Mouse (Mus musculus) heart, postnatal 14 days (tissue): Measurements from ENCODE around the gene Gm21885. TPM values are rescaled to one million over a fixed set of nuclear protein-coding genes. Genes with fewer than 3 reads are reported as not detected.

Source experiments
- DNase-seq, 2 experiments: peaks; one replicate each; pipeline ENCODE4 v3.0.0; 2021 to 2022
- intact Hi-C: fragments of 180-260 bp; cut with DNase I; formaldehyde crosslinking; loops from one replicate; pipeline ENCODE4 v1.15.1; 2025
- long read RNA-seq, 2 experiments: library from polyadenylated mRNA; stranded (forward); transcript quantifications; one replicate each; pipeline ENCODE4 v2.0.0; 2021
- total RNA-seq, 2 experiments: library from RNA; stranded (reverse); gene quantifications; 2 replicates each; pipeline ENCODE4 v1.2.3; 2021

Gene Gm21885
- total RNA-seq: not detected
- long read RNA-seq, experiment 1, partial matches to known transcripts: 0 of 1 reads
- long read RNA-seq, experiment 1, other reads (novel, unspliced or antisense): 0 of 1 reads
- long read RNA-seq, experiment 2: 0 reads

DNA sequence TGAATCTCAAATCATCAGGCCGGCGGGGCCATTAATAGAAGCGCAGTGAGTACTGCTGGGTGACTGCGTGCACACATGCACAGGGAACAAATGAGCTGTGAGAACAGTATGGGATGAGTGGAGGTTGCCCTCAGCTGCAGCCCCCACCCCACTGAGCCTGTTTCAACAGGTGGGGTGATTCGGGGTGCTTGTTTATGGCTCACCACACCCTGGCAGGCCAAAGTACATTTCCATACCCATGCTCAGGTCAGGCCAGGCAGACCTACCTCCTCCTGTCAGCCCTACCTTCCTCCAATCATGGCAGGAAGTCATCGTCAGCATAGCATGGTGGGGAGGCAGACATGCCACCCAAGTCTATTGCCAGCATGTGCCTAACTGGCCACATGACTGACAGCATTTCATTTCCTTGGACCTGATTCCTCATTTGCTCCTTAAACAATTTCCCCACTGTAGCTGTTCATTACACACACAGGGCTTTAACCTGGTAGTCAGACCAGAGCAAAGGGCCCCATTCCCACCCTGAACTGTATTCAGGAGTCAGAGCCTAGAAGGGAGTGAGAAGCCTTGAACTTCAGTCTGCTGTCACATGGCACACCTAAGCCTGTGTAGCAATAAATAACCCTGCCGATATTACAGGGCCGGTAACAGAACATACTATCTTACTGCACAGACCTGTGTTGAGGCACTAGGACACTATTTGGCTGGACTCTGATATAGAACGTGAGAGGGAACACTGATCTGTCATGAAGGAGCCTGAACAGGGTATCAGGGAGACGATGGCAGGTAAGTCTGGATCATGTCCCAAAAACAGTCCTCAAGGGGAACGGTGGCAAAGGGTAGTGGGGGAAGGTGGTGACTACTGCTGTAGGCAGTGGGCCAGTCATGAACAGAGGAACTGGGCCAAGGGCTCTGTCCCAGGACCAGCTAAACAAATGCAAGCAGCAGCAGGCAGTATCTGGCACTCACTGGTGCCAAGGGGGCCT is at the start of gene Gm21885:
TSS of gene Gm21885 (plus strand) at position 675 of the 983 bp plus-strand sequence.
- intact Hi-C loops: no loop called here
- peak; percentile 40 to 60 for DNase-seq

DNA sequence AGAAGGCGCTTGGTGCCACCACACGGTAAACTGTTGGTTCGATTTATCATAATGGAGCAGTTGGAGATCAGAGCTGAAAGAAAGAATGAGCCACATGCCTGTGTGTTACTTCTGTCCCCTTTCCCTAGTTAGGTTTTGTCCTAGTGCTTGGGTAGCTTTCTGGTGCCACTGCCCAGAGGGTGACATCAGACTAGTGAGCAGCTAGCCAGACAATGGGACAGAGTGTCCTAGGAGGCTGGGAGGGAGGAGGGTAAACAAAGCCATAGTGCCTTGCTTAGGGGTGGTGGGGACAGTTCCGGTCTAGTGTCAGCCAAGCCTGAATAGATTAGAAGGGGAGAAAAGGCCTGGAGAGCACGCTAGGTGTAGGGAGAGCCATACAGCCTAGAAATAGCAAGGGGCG is 48.3 kb upstream of the Gm21885 start:
- intact Hi-C loops: no loop called here
- DNase-seq: peak; percentile 38 to 39

DNA sequence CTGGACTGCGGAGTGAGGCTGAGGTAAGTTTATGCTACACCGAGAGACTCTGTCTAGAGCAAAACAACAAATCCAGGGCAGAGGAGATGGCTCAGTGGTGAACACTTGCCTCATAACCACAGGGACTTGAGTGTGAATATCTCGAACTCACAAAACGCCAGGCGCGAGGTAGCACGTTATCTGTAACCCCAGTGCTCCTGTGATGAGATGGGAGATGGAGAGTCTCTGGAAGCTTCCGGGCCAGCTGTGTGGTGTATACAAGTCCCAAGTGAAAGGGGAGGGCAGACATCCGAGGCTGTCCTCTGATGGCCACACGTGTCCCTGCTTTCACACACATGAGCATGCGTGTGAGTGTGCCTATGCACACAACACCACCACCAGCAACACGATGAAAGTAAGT is 47.3 kb upstream of the Gm21885 start:
- DNase-seq: no peak
- intact Hi-C loops: no loop called here

DNA sequence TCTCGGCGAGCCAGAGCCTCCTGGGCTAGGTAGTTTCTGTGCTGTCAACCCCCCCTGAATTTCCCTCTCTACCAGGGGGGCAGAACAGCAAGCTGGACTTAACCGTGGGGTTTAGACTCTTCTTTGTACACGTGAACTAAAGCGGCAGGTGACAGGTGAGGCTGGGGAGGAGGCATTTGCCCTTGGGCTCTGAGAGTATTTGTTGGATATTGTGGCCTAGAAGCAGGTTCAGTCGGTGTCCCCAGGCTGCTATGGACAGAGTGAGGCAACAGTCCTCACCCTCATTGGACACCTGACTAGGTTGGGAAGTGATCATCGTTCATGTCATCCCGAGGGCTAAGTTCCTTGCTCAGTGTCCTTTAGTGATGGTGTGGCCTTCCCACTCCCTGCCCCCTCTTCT is 46.8 kb upstream of the Gm21885 start:
- DNase-seq: no peak
- intact Hi-C loops: loop anchor here (5.0 kb wide), 1 partner anchor 167 kb away; no protein-coding TSS in a partner anchor

DNA sequence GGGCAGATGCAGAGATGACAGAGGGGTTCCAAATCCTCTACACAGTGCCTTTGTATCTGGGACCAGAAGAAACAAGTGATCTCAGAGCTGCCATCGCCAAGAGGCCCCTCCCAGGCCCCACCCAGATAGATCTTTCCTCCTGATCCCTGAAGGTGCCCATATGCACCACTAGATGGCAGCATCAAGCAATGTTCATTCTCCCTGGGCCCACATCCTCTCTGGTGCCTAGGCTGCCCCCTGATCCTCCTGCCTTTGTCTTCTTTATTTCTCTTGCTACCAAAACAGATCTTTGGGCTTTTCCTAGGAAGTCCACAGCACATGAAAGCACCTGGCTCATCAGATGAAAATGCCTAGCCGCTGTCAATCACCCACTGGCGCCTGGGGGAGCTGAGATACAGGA is 45.6 kb upstream of the Gm21885 start:
- intact Hi-C loops: loop anchor here (1.0 to 5.0 kb wide), 3 partner anchors 39 to 251 kb away; partner anchors contain the start of gene Spata20
- peak; percentile 61 to 73 for DNase-seq

DNA sequence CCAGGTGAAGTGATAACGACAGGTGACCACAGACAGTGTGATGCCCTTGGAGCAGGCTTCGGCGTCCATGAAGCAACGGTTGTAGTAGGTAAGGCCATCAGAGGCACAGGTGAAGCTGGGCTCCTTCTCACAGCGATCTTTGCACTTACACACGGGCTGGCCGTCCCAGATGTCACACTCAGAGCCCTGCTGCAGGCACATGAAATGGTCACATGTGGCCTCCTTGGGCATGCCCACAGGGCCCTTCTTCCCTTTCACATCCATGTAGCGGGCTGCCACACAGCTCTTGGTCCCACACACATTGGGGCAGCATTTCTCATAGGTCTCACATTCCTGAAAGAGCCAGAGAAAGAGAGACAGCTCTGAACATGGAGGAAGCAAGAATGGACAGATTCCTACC is 42.9 kb upstream of the Gm21885 start:
- intact Hi-C loops: loop anchor here (5.0 kb wide), 1 partner anchor 164 kb away; no protein-coding TSS in a partner anchor
- no peak for DNase-seq

DNA sequence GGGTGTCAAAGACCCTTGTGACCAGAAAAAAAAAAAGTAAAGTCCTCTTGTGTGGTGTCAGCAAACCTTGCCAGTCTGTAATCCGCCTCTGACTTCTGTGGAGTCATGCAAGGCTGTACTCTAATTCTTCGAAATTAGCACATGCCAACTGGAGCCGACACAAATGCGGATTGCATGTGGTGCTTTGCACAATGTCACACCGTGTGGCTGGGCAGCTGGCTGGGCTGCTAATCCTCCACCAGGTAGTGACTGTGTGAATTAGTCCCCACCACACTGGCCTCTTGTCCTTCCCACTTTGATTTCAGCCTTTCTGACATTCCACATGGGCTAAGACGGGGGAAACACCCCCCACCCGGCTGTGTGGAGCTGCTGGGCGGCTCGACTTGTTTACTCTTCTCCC is 42.0 kb upstream of the Gm21885 start:
- no peak for DNase-seq
- intact Hi-C loops: loop anchor here (5.0 kb wide), 1 partner anchor 163 kb away; no protein-coding TSS in a partner anchor

DNA sequence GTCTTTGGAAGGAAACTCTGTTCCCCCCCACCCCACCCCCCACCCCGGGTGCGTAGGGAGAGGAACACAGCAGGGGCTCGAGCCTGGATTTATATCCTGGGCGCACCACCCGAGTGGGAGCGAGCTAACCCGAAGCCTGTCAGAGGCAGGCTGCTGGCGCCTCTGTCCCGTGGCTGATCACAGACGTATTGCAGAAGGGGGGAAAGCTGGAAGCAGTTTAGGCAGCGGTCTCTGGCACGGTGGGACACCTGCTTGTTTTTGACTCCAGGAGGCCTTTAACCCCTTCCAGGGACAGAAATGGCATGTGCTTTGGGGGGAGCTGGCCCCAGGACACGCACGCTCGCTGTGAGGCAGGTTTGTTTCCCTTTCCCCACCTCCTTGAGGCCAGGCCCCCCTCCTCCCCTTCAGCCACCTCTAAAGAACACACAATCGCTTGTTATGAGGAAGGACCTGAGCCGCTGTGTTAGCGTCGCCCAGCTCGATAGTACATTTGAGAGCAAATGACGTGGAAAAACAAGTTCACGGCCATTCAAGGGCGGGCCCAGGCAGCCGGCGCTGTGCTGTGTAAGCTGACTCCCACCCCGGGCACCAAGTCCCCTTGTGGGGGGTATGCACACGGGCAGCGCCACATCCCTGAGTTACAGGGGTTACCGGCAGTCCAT is 38.8 kb upstream of the Gm21885 start:
- intact Hi-C loops: no loop called here
- DNase-seq: peak in 1 of 2 experiments; percentile 43

DNA sequence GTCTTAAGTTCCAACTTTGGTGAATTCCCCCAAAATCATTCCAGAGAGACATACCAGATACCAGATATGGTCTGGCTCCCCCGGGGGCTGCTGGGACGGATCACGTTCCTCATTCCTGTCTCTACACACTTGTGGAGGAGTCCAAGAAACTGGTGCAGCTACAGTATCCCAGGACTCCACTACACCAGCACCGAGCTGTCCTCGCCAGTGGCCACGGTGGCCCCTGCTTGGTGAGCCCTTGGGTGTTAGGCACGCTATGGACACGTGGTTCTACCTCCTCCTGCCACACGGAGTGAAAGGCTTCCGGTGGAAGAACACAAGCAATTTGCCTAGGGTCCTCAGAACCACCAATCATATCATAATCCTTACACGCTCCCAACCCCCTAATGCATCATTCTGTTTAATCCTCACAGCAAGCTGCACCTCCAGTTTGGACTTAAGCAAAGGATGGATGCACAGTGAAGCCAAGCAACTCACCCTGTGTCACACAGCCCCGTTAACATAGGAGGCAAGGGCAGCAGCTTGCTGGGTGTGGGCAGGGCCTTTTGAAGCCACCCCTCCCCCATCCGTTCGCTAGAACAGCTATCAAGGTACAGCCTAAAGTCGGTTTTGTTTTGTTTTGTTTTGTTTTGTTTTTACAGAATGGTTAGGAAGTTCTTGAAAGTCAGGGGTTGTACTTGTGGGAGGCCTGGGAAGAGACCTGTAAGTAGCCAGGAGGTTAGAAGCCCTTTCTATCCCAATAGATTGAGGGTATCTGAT is 38.1 kb upstream of the Gm21885 start:
- no peak for DNase-seq
- intact Hi-C loops: no loop called here

DNA sequence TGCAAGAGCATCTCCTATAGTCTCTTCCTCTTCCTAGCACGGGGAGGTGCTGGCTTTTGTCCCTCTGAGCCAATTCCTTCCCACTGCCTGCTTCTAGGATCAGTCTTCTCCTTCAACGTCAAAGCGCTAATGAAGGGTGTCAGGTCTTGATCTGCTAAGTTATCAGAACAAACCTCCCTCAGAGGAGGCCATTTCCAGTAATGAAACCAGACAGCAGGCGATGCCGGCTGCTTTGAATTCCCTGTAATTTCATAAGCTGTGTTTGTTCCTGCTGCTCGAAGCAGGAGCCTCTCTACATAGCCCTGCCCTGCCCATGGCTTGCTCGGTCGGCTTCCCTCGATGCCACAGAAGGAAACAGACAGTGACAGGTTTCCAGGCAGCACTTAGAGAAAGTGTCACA is 37.3 kb upstream of the Gm21885 start:
- intact Hi-C loops: no loop called here
- no peak for DNase-seq

DNA sequence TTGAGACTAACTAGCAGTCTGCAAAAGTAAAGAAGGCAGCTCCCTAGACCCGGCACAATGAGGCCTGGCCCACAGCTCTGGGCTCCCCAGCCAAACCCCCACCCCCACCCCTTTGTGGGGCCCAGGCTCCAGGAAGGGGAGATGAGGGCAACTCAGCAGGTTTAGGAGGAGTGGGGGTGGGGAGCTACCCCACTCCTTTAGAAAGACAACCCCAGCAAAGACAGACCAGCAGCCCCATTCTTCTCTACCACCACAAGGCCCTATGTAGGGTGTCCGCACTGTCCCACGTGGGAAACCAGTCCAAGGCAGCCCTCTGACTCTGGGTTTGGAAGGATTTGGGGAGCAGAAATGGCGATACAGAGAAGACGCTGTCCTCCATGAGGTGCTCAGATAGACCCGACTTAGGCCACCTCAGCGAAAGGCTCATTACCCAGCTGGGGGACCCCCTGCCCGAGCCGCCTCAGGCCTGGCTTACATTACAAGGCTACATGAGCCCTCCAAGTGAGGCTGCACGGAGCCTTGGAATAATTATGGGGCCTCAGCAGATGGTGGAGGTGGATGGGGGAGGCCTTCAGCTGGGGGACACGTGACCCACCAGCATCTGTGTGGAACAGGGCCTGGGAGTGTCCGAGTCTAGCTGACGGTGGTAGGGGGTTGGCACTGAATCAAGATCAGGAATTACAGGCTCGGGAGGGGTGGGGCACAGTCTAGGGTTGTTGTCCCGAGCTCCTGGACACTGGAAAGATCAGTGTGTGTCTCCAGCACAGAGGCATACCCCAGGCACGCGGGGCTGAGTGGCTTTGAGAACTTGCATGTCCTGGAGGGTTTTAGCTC is 35.5 kb upstream of the Gm21885 start, which contains the start of gene Wfikkn2:
TSS of gene Wfikkn2 (minus strand) at position 51 of the 834 bp plus-strand sequence.
- intact Hi-C loops: no loop called here

DNA sequence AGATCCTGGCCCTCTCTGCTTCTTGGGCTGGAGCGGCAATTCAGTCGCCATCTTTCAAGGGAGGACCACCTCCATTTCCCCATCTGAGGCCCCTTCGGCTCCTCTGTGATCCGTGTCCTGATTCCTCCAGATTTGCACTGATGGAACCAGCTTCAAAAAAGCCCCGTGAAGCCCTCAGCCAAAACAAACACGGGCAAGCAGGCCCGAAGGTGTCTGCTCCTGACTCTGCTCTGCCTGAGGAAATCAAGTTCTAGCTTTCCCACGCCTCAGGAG is 34.9 kb upstream of the Gm21885 start:
- DNase-seq: no peak
- intact Hi-C loops: no loop called here

More for the DNA sequence above, 35.5 kb upstream of the Gm21885 start, which contains the start of gene Wfikkn2:
- DNase-seq: no peak

DNA sequence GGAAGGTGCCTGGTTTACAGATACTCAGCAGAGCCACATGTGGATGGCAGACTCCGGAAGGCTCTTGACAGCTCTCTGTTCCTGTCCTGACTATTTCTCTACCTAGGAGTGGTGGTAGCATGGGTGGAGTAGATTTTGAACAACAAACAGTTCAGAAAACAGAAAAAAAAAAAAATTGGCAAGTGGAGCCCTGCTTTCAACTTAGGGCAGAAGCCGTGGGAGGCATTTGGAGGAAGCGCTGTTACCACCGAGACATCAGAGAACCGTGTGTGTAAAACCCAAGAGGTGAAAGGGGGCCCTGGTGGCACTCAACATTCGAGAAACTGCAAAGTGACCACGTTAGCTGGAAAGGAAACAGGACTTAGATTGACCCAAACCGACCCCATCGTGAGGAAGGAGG is 28.5 kb upstream of the Gm21885 start:
- DNase-seq: no peak
- intact Hi-C loops: no loop called here

DNA sequence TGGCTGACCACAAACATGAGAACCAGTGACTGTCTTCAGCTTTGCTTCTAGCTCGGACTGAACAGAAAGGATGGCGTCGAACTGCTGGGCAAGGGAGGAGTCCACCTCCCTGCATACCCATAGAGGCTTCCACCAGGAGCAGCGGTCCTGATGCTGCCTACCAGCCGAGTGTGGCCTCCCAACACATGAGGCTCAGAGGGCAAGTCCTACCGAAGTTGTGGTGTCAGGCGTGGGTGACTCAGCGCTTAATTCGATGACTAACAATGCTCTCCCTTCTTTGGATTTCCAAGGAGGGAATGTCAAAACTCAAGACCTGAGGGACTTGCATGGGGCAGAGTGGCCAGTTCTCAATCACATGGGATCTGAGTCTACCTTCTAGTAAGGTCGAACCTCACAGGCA is 28.0 kb upstream of the Gm21885 start:
- no peak for DNase-seq
- intact Hi-C loops: no loop called here

DNA sequence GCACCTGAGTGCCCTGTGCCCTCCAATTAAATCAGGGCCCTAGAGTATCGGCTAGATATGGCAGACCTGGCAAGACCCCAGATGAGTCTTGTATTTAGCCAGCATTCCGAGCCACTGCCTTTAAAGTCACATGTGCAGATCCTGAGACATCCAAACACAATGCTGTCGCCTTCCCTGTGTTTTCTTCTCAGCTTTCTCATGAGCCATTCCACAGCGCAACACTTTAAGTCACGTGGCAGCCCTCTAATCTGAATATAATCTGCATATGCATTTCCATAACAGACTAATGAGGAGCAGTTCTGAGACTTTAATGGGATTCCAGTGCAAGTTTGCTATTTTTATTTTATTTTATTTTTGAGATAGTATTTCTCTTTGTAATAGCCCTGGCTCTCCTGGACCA is 25.9 kb upstream of the Gm21885 start:
- intact Hi-C loops: no loop called here

DNA sequence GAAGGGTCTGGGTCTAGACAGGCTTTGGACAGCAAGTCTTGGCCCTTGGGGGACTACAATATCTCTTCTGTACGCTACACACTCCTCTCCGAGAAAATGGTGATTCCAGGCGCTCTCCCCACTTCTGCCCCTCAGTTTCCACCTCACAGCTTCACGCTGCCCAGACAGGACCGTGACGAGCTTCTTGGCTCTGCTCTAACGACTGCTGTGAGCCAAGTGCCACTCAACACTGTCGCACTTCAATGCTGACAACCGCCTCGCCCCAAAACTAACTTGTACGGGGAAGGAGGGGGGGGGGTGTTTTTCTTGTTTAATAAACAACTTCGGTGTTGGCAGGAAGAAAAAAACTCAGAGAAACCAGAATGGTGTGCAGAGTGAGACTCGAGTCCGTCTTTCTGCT is 23.7 kb upstream of the Gm21885 start:
- intact Hi-C loops: no loop called here
- DNase-seq: peak in 1 of 2 experiments; percentile 55

More for the DNA sequence above, 25.9 kb upstream of the Gm21885 start:
- no peak for DNase-seq

DNA sequence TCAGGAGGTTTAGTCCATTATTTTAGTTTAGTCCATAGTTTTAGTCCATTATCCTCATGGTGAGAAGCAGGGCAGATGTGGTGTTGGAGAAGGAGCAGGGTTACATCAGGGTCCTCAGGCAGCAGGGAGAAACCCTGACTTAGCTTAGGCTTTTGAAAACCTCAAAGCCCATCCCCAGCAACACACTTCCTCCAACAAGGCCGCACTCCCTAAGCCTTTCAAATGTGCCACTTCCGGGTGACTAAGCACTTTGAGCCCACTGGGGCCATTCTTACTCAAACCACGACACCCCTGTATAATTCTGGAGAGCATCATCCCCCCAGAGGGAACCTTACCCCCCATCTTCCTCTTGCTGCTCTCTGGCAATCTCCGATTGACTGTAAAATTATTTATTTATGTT is 21.9 kb upstream of the Gm21885 start:
- no peak for DNase-seq

DNA sequence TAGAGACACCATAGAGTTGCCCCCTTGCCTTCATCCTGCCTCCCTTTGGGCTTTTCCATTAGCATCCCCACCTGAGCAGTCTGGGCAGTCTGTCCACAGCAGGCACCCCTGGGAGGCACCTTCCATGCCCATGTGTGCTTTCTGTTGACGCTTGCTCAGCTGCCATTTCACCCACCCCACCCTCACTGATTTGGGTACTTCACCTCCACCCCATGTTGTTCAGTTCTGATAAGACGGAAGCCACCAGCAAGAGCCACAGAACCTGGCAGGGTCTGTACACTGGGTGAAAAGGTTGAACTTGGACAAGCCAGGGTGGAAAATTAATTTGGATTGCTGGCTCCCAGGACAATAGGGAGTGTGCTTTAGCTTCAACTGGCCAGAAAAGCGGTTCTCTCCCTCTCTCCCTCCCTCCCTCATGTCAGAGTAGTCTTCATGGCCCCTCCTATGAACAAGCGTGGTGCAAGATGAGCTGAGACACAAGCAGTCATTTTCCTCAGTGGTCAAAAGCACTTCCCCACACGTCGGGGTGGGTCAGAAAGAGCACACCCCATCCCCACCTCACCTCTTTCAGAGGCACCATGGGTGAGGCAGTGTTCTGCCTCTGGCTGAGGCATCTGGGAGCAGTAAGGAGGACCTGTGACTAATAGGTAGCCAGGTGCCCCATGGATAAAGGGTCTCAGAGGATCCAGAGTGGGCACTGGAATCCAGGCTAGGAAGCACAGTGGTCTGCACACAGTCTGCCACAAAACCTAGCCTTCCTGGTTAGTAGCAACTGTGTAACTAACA is 19.9 kb upstream of the Gm21885 start:
- no peak for DNase-seq
- intact Hi-C loops: no loop called here

More for the DNA sequence above, 21.9 kb upstream of the Gm21885 start:
- intact Hi-C loops: no loop called here
